Mouse (Mus musculus) limb, embryonic 10.5 days (tissue): ENCODE measurements around the gene 4930455H04Rik. TPM values are rescaled to one million over a fixed set of nuclear protein-coding genes. Genes with fewer than 3 reads are reported as not detected.

Experiments used
- DNase-seq: peaks from one replicate; pipeline ENCODE4 v3.0.0-alpha.2; 2017; ENCODE audit warnings: low spot score
- H3K27ac ChIP-seq: fragments of 300-500 bp; sonication (generic); 2 replicates; pipeline ENCODE4 v1.5.1; 2016; ENCODE audit warnings: mild to moderate bottlenecking
- H3K27me3 ChIP-seq: fragments of 300-500 bp; sonication (generic); 2 replicates; pipeline ENCODE4 v1.6.1; 2016; ENCODE audit warnings: low read depth, mild to moderate bottlenecking; ENCODE audit not compliant: poor library complexity, severe bottlenecking
- H3K36me3 ChIP-seq: fragments of 300-500 bp; sonication (generic); 2 replicates; pipeline ENCODE4 v1.6.1; 2016; ENCODE audit warnings: mild to moderate bottlenecking, moderate library complexity
- H3K4me1 ChIP-seq: fragments of 300-500 bp; sonication (generic); 2 replicates; pipeline ENCODE4 v1.6.1; 2016
- H3K4me3 ChIP-seq: fragments of 300-500 bp; sonication (generic); 2 replicates; pipeline ENCODE4 v1.5.1; 2016; ENCODE audit warnings: mild to moderate bottlenecking, moderate library complexity
- H3K9me3 ChIP-seq: fragments of 300-500 bp; sonication (generic); replicated peaks from 2 replicates; pipeline ENCODE4 v1.6.1; 2016; ENCODE audit warnings: mild to moderate bottlenecking
- WGBS: fragments of 180-500 bp; shearing (Covaris S2); methylation state at CpG from one replicate; pipeline ENCODE4 v1.1.7; 2016; 5-methylcytosine and 5-hydroxymethylcytosine counted together
- polyA plus RNA-seq: library from polyadenylated mRNA; unstranded; fragments of >200 nt; fragmentation: Nextera tagmentation; extraction: Ambion mirVana; gene quantifications from 2 replicates; pipeline ENCODE4 v1.2.1, GENCODE M21; 2016

4930455H04Rik gene
- polyA plus RNA-seq, 1 experiment from 2014 or later = not detected

DNA sequence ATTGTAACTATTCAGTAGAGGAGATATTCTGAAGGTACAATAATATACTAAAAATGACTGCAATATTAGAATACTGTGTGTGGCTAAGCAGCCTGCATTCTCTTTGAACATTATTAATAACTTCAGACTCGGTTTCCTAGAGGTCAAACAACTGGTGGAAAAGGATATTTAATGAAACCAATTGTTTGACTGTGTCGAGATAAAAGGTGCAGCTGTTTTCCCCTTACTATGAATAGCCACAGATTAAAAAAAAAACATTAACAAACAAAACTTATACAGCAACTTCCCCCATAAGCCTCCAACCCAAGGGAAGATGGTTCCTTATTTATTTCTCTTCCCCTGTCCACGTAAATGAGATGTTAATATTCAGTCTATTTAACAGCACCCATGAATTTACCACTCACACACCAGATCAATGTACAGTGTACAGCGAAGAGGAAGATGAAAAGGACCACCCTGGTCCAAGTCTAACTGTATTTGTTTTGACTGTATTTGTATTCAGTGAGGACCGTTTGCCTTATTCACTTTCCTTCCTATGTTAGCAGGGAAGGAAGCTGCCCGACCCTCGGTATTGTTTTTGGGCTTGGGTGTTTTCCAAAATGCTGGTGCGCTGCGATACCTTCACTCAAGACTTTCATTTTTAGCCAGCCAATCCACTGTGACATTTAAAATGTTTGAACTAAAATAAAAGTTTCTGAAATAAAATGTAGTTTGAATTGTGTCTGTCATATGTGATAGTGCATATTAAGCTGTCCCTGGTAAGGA, 13.9 kb downstream of the 4930455H04Rik start:
- no peaks in the 10 kb centered on the region for H3K9me3 ChIP-seq
- no peaks in the 10 kb centered on the region for H3K4me1 ChIP-seq
- WGBS = 89% methylated on average over 9 of the region's 9 CpGs
- H3K36me3 ChIP-seq = no peaks in the 10 kb centered on the region
- no peak overlapping the region for H3K27ac ChIP-seq
- no peak for DNase-seq
- no peak overlapping the region for H3K4me3 ChIP-seq
- no peaks in the 10 kb centered on the region for H3K27me3 ChIP-seq

DNA sequence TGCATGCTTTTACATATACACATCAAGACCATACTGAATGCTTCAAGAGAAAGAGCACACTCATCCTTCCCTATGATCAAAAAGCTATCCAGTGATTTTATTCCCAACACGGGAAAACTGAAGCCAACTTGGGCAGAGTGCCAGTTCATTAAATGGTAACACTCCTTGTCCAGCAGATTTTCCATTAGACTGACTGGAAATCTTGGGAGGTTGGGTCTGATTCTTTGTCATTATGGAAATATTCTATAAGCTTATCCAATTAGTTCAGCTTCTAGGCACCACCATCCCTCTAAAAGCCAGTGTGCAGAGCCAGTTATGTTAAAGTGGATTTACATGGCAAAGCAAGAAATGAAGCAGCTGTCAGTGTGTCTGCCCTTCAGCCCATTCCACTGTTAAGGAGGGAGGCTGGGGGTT, 17.0 kb downstream of the 4930455H04Rik start:
- no peak for DNase-seq
- Histone ChIP-seq H3K4me1 (no peaks in the 10 kb centered on the region), H3K27me3 (no peaks in the 10 kb centered on the region), H3K36me3 (no peaks in the 10 kb centered on the region), H3K4me3 (no peak overlapping the region), H3K9me3 (no peaks in the 10 kb centered on the region), H3K27ac (no peak overlapping the region)
- WGBS = 80% methylated on average over 1 of the region's 1 CpGs

DNA sequence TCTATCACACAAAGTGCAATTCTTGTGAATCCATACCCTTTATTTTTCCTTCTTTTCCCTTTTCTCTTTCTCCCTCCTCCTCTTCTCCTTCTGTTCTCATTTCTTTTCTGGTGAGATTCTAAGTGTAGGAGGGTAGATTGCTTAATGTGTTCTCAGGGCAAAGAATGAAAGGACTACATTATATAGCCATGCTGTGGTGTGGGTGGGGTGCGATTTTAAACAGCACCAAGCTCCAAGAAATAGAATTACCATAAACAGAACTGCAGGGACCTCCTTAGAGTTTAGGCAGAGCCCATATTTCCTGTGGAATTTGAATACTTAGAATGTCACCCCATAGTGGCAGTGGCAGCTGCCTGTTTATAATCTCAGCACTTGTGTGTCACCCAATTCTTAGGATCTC, 17.7 kb downstream of the 4930455H04Rik start:
- H3K27me3 ChIP-seq = no peaks in the 10 kb centered on the region
- H3K9me3 ChIP-seq = no peaks in the 10 kb centered on the region
- no peak for DNase-seq
- no peaks in the 10 kb centered on the region for H3K36me3 ChIP-seq
- no peak overlapping the region for H3K4me3 ChIP-seq
- 85% methylated on average over 1 of the region's 1 CpGs for WGBS
- H3K27ac ChIP-seq = no peak overlapping the region
- no peaks in the 10 kb centered on the region for H3K4me1 ChIP-seq

DNA sequence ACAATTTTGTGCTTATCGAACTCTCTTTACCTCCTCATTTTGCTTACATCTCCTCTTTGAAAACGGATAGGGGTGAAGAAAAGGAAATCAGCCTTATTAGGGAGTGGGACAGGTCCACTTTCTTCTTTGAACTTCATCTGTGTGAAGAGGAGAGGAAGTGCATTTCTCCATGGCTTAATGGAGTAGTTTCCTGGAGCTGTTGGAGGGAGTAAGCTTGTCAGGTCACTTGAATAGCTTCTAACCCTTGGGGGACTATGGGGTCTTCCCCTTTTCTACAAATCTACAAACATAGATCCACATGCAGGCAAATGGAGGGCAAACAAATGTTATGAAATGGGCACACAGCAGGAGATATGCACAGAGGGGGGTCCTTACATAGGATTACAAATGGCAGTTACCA, 18.4 kb downstream of the 4930455H04Rik start:
- Histone ChIP-seq H3K27me3 (no peaks in the 10 kb centered on the region), H3K9me3 (no peaks in the 10 kb centered on the region), H3K27ac (no peak overlapping the region), H3K4me3 (no peak overlapping the region), H3K4me1 (no peaks in the 10 kb centered on the region), H3K36me3 (no peaks in the 10 kb centered on the region)
- WGBS = 60% methylated on average over 2 of the region's 2 CpGs
- no peak for DNase-seq

DNA sequence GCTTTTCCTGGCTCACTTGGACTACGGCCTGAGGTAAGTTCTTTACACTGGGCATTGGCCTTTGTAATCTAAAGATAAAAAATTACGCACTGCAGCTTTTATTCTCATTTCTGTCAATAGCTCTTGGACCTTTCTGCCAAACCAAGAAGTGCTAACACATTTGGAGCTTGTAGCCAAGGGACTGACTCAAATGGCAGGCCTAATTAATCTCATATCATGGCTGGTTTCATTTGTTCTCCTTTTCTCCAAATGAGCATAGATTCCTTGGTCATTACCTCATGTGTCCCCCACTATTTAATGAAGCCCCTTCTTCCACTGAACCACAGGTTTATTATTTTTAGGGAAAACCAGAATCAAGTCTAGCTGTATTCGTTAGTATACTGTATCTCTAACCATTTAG, 20.2 kb downstream of the 4930455H04Rik start:
- Histone ChIP-seq H3K27me3 (no peaks in the 10 kb centered on the region), H3K9me3 (no peaks in the 10 kb centered on the region), H3K4me1 (no peaks in the 10 kb centered on the region), H3K4me3 (no peak overlapping the region), H3K36me3 (no peaks in the 10 kb centered on the region), H3K27ac (no peak overlapping the region)
- no peak for DNase-seq
- 93% methylated on average over 3 of the region's 3 CpGs for WGBS

DNA sequence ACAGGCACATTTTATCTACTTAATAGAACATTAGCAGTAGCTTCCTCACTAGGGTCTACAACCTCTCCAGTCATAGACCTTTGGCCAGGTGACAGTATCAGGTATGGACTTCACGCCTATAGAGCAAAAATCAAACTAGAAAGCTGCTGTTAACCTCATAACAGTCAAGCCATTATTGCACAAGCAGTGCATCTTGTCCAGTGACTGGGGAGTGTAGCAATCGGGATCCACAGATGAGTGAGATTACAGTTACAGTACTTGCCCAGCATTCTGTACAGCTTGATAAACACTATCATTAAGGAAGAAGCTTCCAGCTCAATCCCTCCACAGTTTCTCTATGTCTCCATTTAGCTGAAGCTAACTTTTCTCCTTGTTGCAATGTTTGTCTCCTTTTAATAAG, 23.1 kb downstream of the 4930455H04Rik start:
- Histone ChIP-seq H3K4me3 (no peak overlapping the region), H3K27ac (no peak overlapping the region), H3K9me3 (no peaks in the 10 kb centered on the region), H3K27me3 (no peaks in the 10 kb centered on the region), H3K36me3 (no peaks in the 10 kb centered on the region), H3K4me1 (no peaks in the 10 kb centered on the region)
- no peak for DNase-seq
- WGBS = 89% methylated on average over 2 of the region's 2 CpGs

DNA sequence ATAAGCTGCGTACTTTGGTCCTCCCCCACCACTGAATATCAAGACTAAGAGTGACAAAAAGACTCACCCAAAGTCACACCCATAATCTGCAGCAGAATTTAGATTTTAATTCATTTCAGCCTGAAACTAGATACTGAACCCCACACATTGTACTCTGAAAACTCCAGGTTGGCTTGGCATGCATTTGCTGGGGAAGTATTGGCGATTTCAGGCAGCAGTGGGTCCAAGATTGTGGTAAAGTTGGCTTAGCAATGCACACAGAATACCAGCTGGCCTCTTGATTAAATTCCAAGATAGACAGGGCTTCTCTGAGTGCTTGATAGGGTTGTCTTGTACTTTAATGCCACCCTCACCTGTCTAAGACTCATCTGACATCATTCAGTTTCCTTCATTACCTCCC, 24.9 kb downstream of the 4930455H04Rik start:
- no peak for DNase-seq
- WGBS = 73% methylated on average over 2 of the region's 2 CpGs

DNA sequence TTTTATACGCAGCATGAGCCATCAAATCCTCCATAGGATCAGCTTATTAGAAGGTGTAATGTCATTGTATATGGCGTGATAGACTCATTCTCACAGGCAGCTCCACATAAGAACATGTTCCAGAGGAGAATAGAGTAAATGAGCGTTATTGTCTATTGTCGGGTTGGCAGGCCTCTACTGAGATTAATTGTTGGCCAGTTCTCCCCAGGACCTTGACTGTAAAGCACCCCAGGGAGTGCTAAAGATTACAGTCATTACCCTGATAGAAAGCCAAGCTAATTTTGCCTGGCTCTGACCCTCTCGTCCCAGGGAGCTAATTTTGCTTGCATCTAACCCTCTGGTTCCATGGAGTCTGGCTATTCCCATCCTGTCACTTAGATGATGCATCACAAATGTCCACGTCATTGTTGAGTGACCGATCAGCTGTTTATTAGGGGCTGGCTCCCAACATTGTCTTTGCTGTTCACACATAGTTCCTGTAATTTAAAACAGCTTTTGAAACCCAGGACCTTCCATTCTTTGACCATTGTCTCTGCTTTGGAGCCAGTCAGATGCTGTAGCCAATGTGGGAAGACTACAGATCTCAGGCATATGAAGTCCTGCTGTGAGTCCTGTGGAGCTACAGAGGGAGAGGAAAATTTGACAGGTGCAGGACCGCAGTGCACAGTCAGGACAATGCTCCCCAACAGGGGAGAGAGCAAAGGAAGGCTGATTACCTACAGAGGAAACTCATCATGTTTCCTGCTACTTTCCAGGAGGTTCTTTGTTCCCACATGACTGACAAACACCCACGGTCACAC, 33.8 kb downstream of the 4930455H04Rik start:
- Histone ChIP-seq H3K36me3 (no peaks in the 10 kb centered on the region), H3K9me3 (no peaks in the 10 kb centered on the region), H3K4me1 (no peaks in the 10 kb centered on the region), H3K27ac (no peak overlapping the region), H3K4me3 (no peak overlapping the region), H3K27me3 (no peaks in the 10 kb centered on the region)
- no peak for DNase-seq
- 73% methylated on average over 9 of the region's 9 CpGs for WGBS

More for the DNA sequence above, 24.9 kb downstream of the 4930455H04Rik start:
- H3K27ac ChIP-seq = no peak overlapping the region
- no peaks in the 10 kb centered on the region for H3K36me3 ChIP-seq
- H3K27me3 ChIP-seq = no peaks in the 10 kb centered on the region
- no peaks in the 10 kb centered on the region for H3K9me3 ChIP-seq
- no peaks in the 10 kb centered on the region for H3K4me1 ChIP-seq
- no peak overlapping the region for H3K4me3 ChIP-seq

DNA sequence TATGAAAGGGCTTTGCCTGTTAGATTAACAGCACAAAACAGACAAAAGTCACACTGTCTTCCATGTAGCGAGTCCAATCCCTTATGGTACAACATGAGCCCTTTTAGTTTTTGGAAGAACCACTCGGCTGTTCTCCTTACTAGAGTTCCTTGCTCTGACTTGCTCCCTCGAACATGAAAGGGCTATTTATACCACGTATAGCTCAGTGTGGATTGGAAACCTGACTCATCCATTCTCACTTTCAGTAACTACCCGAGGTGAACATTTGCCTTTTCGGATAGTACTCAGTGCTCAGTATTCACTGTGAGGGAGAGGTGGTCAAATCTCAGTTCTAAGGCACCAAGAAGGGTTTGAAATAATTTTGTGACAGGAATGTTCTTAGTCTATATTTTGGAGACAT, 35.3 kb downstream of the 4930455H04Rik start:
- Histone ChIP-seq H3K27me3 (no peaks in the 10 kb centered on the region), H3K9me3 (no peaks in the 10 kb centered on the region), H3K4me1 (no peaks in the 10 kb centered on the region), H3K27ac (no peak overlapping the region), H3K4me3 (no peak overlapping the region), H3K36me3 (no peaks in the 10 kb centered on the region)
- no peak for DNase-seq
- 80% methylated on average over 6 of the region's 6 CpGs for WGBS

DNA sequence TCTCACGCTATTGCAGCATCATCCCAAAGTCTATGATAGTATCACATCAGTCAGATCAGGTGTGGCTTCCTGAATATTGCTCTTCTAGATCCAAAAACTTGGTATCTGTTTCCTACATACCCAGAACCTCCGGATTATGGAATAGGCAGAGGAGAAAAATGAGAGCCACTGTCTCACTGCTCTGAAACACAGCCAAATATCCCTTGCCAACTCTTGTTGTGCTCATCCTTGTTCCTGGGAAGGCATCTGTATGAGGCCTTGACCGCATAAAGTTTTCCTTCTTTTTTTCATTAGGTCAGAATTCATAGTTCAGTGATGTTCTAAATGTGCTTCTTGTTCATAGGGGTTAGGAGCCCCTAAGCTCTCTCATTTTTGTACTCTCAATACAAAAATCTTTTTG, 38.6 kb downstream of the 4930455H04Rik start:
- H3K9me3 ChIP-seq = no peaks in the 10 kb centered on the region
- H3K27ac ChIP-seq = no peak overlapping the region
- H3K4me1 ChIP-seq = no peaks in the 10 kb centered on the region
- H3K4me3 ChIP-seq = no peak overlapping the region
- no peaks in the 10 kb centered on the region for H3K36me3 ChIP-seq
- no peak for DNase-seq
- 89% methylated on average over 3 of the region's 3 CpGs for WGBS
- H3K27me3 ChIP-seq = no peaks in the 10 kb centered on the region

DNA sequence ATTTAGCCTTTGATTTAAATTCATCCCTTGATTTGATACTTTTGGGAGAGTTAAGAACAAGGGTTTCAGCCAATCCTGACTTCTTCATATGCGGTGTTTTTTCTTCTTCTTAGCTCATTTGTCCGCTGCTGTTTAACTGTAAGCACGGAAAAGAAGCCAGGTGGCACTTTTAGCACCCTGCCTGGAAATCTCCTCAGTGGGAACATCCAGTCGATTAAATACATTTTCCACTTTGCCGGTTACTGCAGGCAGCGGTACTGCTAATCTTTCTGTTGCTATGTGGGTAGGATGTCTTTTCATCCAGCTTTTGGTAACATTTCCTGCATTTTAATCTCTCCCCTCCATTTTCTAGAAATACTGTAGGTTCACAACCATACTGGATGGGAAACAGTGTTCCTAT, 39.3 kb downstream of the 4930455H04Rik start:
- no peaks in the 10 kb centered on the region for H3K9me3 ChIP-seq
- H3K36me3 ChIP-seq = no peaks in the 10 kb centered on the region
- no peak for DNase-seq
- WGBS = 87% methylated on average over 6 of the region's 6 CpGs
- no peak overlapping the region for H3K4me3 ChIP-seq
- H3K27ac ChIP-seq = no peak overlapping the region
- H3K27me3 ChIP-seq = no peaks in the 10 kb centered on the region
- no peaks in the 10 kb centered on the region for H3K4me1 ChIP-seq

DNA sequence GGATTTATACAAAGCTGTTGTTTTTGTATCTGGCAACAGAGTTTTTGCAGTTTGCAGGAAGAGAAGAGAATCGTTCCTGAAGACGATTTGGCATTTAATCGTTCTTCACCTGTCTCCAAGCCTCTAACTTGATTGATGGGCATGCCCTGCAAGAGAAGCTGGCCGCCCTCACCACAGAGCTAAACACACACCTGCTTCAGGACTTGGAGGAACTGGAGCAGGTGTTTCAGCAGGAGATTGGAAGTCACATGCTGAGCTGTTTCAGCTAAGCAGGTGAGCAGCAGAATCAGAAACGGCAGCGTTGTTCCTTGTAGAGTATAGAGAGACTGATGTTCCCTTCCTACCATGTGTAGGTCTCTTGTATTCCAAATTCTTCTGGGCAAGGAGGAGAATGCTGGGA, 42.1 kb downstream of the 4930455H04Rik start:
- no peak for DNase-seq
- H3K4me3 ChIP-seq = no peak overlapping the region
- H3K4me1 ChIP-seq = no peaks in the 10 kb centered on the region
- H3K27ac ChIP-seq = no peak overlapping the region
- no peaks in the 10 kb centered on the region for H3K36me3 ChIP-seq
- no peaks in the 10 kb centered on the region for H3K9me3 ChIP-seq
- WGBS = 78% methylated on average over 6 of the region's 6 CpGs
- no peaks in the 10 kb centered on the region for H3K27me3 ChIP-seq

DNA sequence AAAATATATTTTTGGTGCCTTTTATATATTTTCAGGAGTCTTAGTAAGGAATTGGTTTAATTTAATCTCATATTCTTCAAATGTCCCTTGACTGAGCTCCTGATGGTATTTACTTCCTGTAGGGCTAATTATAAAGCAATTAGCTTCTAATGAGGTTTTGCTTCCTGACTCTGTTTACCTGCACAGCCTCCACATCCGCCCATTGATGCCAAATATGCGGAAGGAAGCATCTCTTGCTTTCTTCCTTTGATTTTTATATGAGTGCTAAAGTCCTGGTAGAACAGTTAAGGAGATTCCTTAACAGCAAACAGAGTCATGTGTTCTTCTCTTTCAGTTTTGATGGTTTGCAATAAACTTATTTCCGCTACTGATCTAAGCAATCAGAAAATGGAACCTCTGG, 52.3 kb downstream of the 4930455H04Rik start:
- Histone ChIP-seq H3K4me3 (no peak overlapping the region), H3K9me3 (no peaks in the 10 kb centered on the region), H3K4me1 (no peaks in the 10 kb centered on the region), H3K36me3 (no peaks in the 10 kb centered on the region), H3K27ac (no peak overlapping the region), H3K27me3 (no peaks in the 10 kb centered on the region)
- no peak for DNase-seq
- WGBS = 98% methylated on average over 3 of the region's 3 CpGs
